Mouse (Mus musculus) liver, embryonic 16.5 days (tissue): ENCODE measurements around the gene 1300017J02Rik. TPM values are rescaled to one million over a fixed set of nuclear protein-coding genes. Genes with fewer than 3 reads are reported as not detected.

Experiments
- ATAC-seq: fragments of 200-750 bp; cut with Nextera tagmentation; 2 replicates; pipeline ENCODE4 v1.8.0; 2017; ENCODE audit warnings: low read depth, mild to moderate bottlenecking, moderate number of reproducible peaks, moderate library complexity
- H3K27ac ChIP-seq: fragments of 300-500 bp; sonication (generic); 2 replicates; pipeline ENCODE4 v1.5.1; 2014; ENCODE audit warnings: mild to moderate bottlenecking, low read length
- H3K27me3 ChIP-seq: fragments of 300-500 bp; sonication (generic); 2 replicates; pipeline ENCODE4 v1.6.1; 2014; ENCODE audit warnings: low read depth, low read length, mixed read lengths; ENCODE audit not compliant: control insufficient read depth, insufficient read depth
- H3K36me3 ChIP-seq: fragments of 300-500 bp; sonication (generic); 2 replicates; pipeline ENCODE4 v1.6.1; 2014; ENCODE audit warnings: mild to moderate bottlenecking; ENCODE audit not compliant: control insufficient read depth, insufficient read depth
- H3K4me1 ChIP-seq: fragments of 300-500 bp; sonication (generic); 2 replicates; pipeline ENCODE4 v1.6.1; 2014; ENCODE audit warnings: low read depth, low read length, mixed read lengths; ENCODE audit not compliant: control insufficient read depth
- H3K4me2 ChIP-seq: fragments of 300-500 bp; sonication (generic); 2 replicates; pipeline ENCODE4 v1.6.1; 2014; ENCODE audit warnings: low read depth, low read length, mixed read lengths
- H3K4me3 ChIP-seq: fragments of 300-500 bp; sonication (generic); 2 replicates; pipeline ENCODE4 v1.5.1; 2014; ENCODE audit warnings: low read depth, mild to moderate bottlenecking, low read length
- H3K9ac ChIP-seq: fragments of 300-500 bp; sonication (generic); 2 replicates; pipeline ENCODE4 v1.6.1; 2014; ENCODE audit warnings: low read depth, low read length
- H3K9me3 ChIP-seq: fragments of 300-500 bp; sonication (generic); replicated peaks from 2 replicates; pipeline ENCODE4 v1.6.1; 2016; ENCODE audit warnings: low read length; ENCODE audit not compliant: control insufficient read depth
- WGBS: fragments of 180-500 bp; shearing (Covaris S2); extraction: QIAGEN DNeasy Blood & Tissue Kit; methylation state at CpG from one replicate; pipeline ENCODE4 v1.1.7; 2014; ENCODE audit not compliant: insufficient replicate concordance; 5-methylcytosine and 5-hydroxymethylcytosine counted together
- polyA plus RNA-seq: library from polyadenylated mRNA; unstranded; fragments of >200 nt; fragmentation: Nextera tagmentation; extraction: Ambion mirVana; gene quantifications from 2 replicates; pipeline ENCODE4 v1.2.1, GENCODE M21; 2015

Gene 1300017J02Rik
- polyA plus RNA-seq, 1 experiment from 2014 or later, result 113 TPM

GRCm38 (mm10) chr9:103246526-103247168 is 58.2 kb downstream of the 1300017J02Rik start:
- ATAC-seq, result peak; percentile 55
- H3K4me1 ChIP-seq, result peaks cover 6% of the 10 kb centered on the region
- no peaks in the 10 kb centered on the region for H3K9me3 ChIP-seq
- no peaks in the 10 kb centered on the region for H3K27me3 ChIP-seq
- 41% methylated on average over 8 of the region's 8 CpGs for WGBS
- peaks cover 5% of the 10 kb centered on the region; the same call in 1 of the 2 replicates for H3K36me3 ChIP-seq
- H3K4me3 ChIP-seq, result no peak overlapping the region
- no peak overlapping the region for H3K9ac ChIP-seq
- no peak overlapping the region for H3K27ac ChIP-seq
- no peak overlapping the region for H3K4me2 ChIP-seq

- H3K4me2 ChIP-seq, result no peak overlapping the region; the same call in 1 of the 2 replicates
- no peaks in the 10 kb centered on the region for H3K9me3 ChIP-seq
- WGBS, result 58% methylated on average over 4 of the region's 4 CpGs
- peak overlapping the region; percentile 75 for H3K27ac ChIP-seq
- H3K36me3 ChIP-seq, result no peaks in the 10 kb centered on the region
- ATAC-seq, result peak; percentile 84
- no peaks in the 10 kb centered on the region for H3K27me3 ChIP-seq
- peaks cover 9% of the 10 kb centered on the region for H3K4me1 ChIP-seq
- no peak overlapping the region for H3K9ac ChIP-seq
- H3K4me3 ChIP-seq, result no peak overlapping the region
These were observed 61.2 kb downstream of the 1300017J02Rik start for GRCm38 (mm10) chr9:103243640-103244039.

GRCm38 (mm10) chr9:103241206-103241605 is 63.7 kb downstream of the 1300017J02Rik start:
- WGBS, result 47% methylated on average over 2 of the region's 2 CpGs
- Histone ChIP-seq H3K36me3 (no peaks in the 10 kb centered on the region), H3K4me3 (no peak overlapping the region), H3K9me3 (no peaks in the 10 kb centered on the region), H3K4me1 (peaks cover 4% of the 10 kb centered on the region), H3K27ac (peak overlapping the region; percentile 74), H3K9ac (no peak overlapping the region), H3K4me2 (no peak overlapping the region), H3K27me3 (no peaks in the 10 kb centered on the region)
- ATAC-seq, result peak; percentile 60

- Histone ChIP-seq H3K27me3 (no peaks in the 10 kb centered on the region), H3K36me3 (no peaks in the 10 kb centered on the region), H3K4me1 (peaks cover 4% of the 10 kb centered on the region), H3K9ac (no peak overlapping the region), H3K4me3 (no peak overlapping the region), H3K9me3 (no peaks in the 10 kb centered on the region), H3K27ac (no peak overlapping the region), H3K4me2 (no peak overlapping the region)
- 74% methylated on average over 6 of the region's 6 CpGs for WGBS
- no peak for ATAC-seq
These were observed 65.4 kb downstream of the 1300017J02Rik start for GRCm38 (mm10) chr9:103239471-103239870.

GRCm38 (mm10) chr9:103234565-103235165 is 70.2 kb downstream of the 1300017J02Rik start:
- Histone ChIP-seq H3K4me1 (peaks cover 14% of the 10 kb centered on the region), H3K9ac (no peak overlapping the region), H3K27ac (peak overlapping the region; percentile 84), H3K4me3 (no peak overlapping the region), H3K4me2 (no peak overlapping the region), H3K27me3 (no peaks in the 10 kb centered on the region), H3K9me3 (no peaks in the 10 kb centered on the region), H3K36me3 (no peaks in the 10 kb centered on the region)
- peak; percentile 56 for ATAC-seq
- 39% methylated on average over 7 of the region's 7 CpGs for WGBS

GRCm38 (mm10) chr9:103234059-103234458 is 70.8 kb downstream of the 1300017J02Rik start:
- peaks cover 13% of the 10 kb centered on the region for H3K4me1 ChIP-seq
- peak overlapping the region; percentile 84 for H3K27ac ChIP-seq
- ATAC-seq, result peak; percentile 20; the same call in 1 of the 2 replicates
- H3K36me3 ChIP-seq, result no peaks in the 10 kb centered on the region
- no peaks in the 10 kb centered on the region for H3K9me3 ChIP-seq
- WGBS, result 26% methylated on average over 7 of the region's 7 CpGs
- H3K27me3 ChIP-seq, result no peaks in the 10 kb centered on the region
- H3K9ac ChIP-seq, result no peak overlapping the region
- no peak overlapping the region for H3K4me3 ChIP-seq
- H3K4me2 ChIP-seq, result no peak overlapping the region

GRCm38 (mm10) chr9:103233006-103233395 is 71.9 kb downstream of the 1300017J02Rik start:
- Histone ChIP-seq H3K9ac (no peak overlapping the region), H3K4me3 (no peak overlapping the region), H3K27me3 (no peaks in the 10 kb centered on the region), H3K4me1 (peaks cover 12% of the 10 kb centered on the region), H3K9me3 (no peaks in the 10 kb centered on the region), H3K27ac (peak overlapping the region; percentile 26; the same call in 1 of the 2 replicates), H3K4me2 (no peak overlapping the region), H3K36me3 (no peaks in the 10 kb centered on the region)
- ATAC-seq, result no peak
- WGBS, result 31% methylated on average over 7 of the region's 7 CpGs

GRCm38 (mm10) chr9:103232232-103233005 is 72.5 kb downstream of the 1300017J02Rik start:
- H3K4me3 ChIP-seq, result no peak overlapping the region
- 52% methylated on average over 7 of the region's 7 CpGs for WGBS

More at GRCm38 (mm10) chr9:103232232-103233005, 72.5 kb downstream of the 1300017J02Rik start:
- Histone ChIP-seq H3K9me3 (no peaks in the 10 kb centered on the region), H3K27ac (peak overlapping the region; percentile 26; the same call in 1 of the 2 replicates), H3K36me3 (no peaks in the 10 kb centered on the region), H3K4me1 (peaks cover 12% of the 10 kb centered on the region), H3K27me3 (no peaks in the 10 kb centered on the region), H3K9ac (no peak overlapping the region), H3K4me2 (no peak overlapping the region)
- ATAC-seq, result no peak
